ENCODE assay signal across 34 mouse cellular contexts in genomic region chr19:36724970-36725369, GRCm38 (mm10). TPM values are rescaled to one million over a fixed set of nuclear protein-coding genes. Genes with fewer than 3 reads are reported as not detected.
"Had no signal": no experiment of that assay in that cellular context is flagged by ENCODE, and none has a peak within 500 bp of the region (broad histone marks: within the 10 kb centered on the region; RNA-seq: fewer than 3 reads in every experiment).

No protein-coding gene starts in this region.

- H3K4me1 ChIP-seq: limb, embryonic 10.5 days; limb, embryonic 12.5 days; liver, embryonic 12.5 days; liver, embryonic 13.5 days; liver, embryonic 15.5 days; megakaryocyte, embryonic 14.5 days; midbrain, embryonic 10.5 days; midbrain, embryonic 12.5 days; midbrain, embryonic 13.5 days; midbrain, embryonic 15.5 days; neural tube, embryonic 12.5 days; neural tube, embryonic 13.5 days had no signal

- H3K36me3 ChIP-seq: limb, embryonic 10.5 days; limb, embryonic 12.5 days; limb, embryonic 13.5 days; limb, embryonic 15.5 days; liver, embryonic 12.5 days; liver, embryonic 13.5 days; liver, embryonic 15.5 days; midbrain, embryonic 10.5 days; midbrain, embryonic 12.5 days; midbrain, embryonic 13.5 days; midbrain, embryonic 15.5 days; neural tube, embryonic 12.5 days; neural tube, embryonic 13.5 days had no signal

- DNase-seq: left cerebral cortex, postnatal 4 days; liver; liver, embryonic 13.5 days; liver, postnatal 0 days; lung, adult 2 months; lung, embryonic 14.5 days; lung, postnatal 14 days; lung, postnatal 36 days; lung, postnatal 4 days; midbrain, embryonic 14.5 days had no signal

- H3K9me3 ChIP-seq: limb, embryonic 10.5 days; limb, embryonic 12.5 days; limb, embryonic 13.5 days; limb, embryonic 15.5 days; liver, embryonic 12.5 days; liver, embryonic 13.5 days; liver, embryonic 15.5 days; megakaryocyte, embryonic 14.5 days; midbrain, embryonic 10.5 days; midbrain, embryonic 12.5 days; midbrain, embryonic 13.5 days; midbrain, embryonic 15.5 days; neural tube, embryonic 12.5 days; neural tube, embryonic 13.5 days had no signal

- H3K27me3 ChIP-seq: limb, embryonic 12.5 days; limb, embryonic 13.5 days; limb, embryonic 15.5 days; liver, embryonic 12.5 days; liver, embryonic 13.5 days; liver, embryonic 15.5 days; midbrain, embryonic 12.5 days; midbrain, embryonic 13.5 days; midbrain, embryonic 15.5 days; neural tube, embryonic 12.5 days; neural tube, embryonic 13.5 days had no signal

- H3K4me2 ChIP-seq: limb, embryonic 12.5 days; limb, embryonic 13.5 days; limb, embryonic 15.5 days; liver, embryonic 11.5 days; liver, embryonic 12.5 days; liver, embryonic 13.5 days; liver, embryonic 15.5 days; lung, embryonic 14.5 days; midbrain, embryonic 11.5 days; midbrain, embryonic 12.5 days; midbrain, embryonic 13.5 days; midbrain, embryonic 15.5 days; neural tube, embryonic 12.5 days; neural tube, embryonic 13.5 days had no signal

- H3K4me3 ChIP-seq: left cerebral cortex, adult 2 months; limb, embryonic 10.5 days; limb, embryonic 12.5 days; limb, embryonic 13.5 days; limb, embryonic 15.5 days; liver, embryonic 12.5 days; liver, embryonic 13.5 days; liver, embryonic 15.5 days; megakaryocyte, embryonic 14.5 days; midbrain, embryonic 10.5 days; midbrain, embryonic 12.5 days; midbrain, embryonic 13.5 days; midbrain, embryonic 15.5 days; myocyte; neural tube, embryonic 12.5 days; neural tube, embryonic 13.5 days had no signal

- H3K9ac ChIP-seq: limb, embryonic 12.5 days; limb, embryonic 13.5 days; limb, embryonic 15.5 days; liver, embryonic 12.5 days; liver, embryonic 13.5 days; liver, embryonic 14.5 days; liver, embryonic 15.5 days; liver, postnatal 0 days; lung, embryonic 14.5 days; midbrain, embryonic 12.5 days; midbrain, embryonic 13.5 days; midbrain, embryonic 15.5 days; neural tube, embryonic 12.5 days; neural tube, embryonic 13.5 days had no signal

- H3K27ac ChIP-seq: left cerebral cortex, adult 2 months; limb, embryonic 10.5 days; limb, embryonic 12.5 days; limb, embryonic 13.5 days; limb, embryonic 15.5 days; liver, embryonic 12.5 days; liver, embryonic 13.5 days; liver, embryonic 14.5 days; liver, embryonic 15.5 days; macrophage; midbrain, embryonic 10.5 days; midbrain, embryonic 12.5 days; midbrain, embryonic 13.5 days; midbrain, embryonic 15.5 days; neural tube, embryonic 12.5 days; neural tube, embryonic 13.5 days had no signal

- ATAC-seq: liver, embryonic 12.5 days; liver, postnatal 0 days; midbrain, embryonic 13.5 days; midbrain, embryonic 15.5 days; midbrain, embryonic 16.5 days had no signal

RNA-seq across cellular contexts. Expression of gene Ppp1r3c, which starts 11.5 kb away (rescaled TPM):
- total RNA-seq: megakaryocyte progenitor cell, adult 5-6 weeks; megakaryocyte, adult 5-6 weeks; megakaryocyte-erythroid progenitor cell, adult 5-6 weeks; monocyte, adult 5-6 weeks had no signal
- polyA plus RNA-seq: myocyte had no signal
